Mouse (Mus musculus): ENCODE results near the gene Gpr119. TPM values are rescaled to one million over a fixed set of nuclear protein-coding genes. Genes with fewer than 3 reads are reported as not detected.

Gene Gpr119
- total RNA-seq (2014; rRNA removed), result not detected in 2 replicates
- not detected in 2 replicates for polyA plus RNA-seq (2012; rRNA removed)

GRCm38 (mm10) chrX:48674171-48674570 lies at the start of gene Gpr119:
Gene Gpr119 (minus strand): TSS chrX:48674478.
- 68% methylated on average over 4 of the region's 4 CpGs for WGBS
- Histone ChIP-seq H3K9ac (ENCODE audit: low read depth, low read length) (no peak within 1 kb of the TSS), H3K36me3 (ENCODE audit: control insufficient read depth, insufficient read depth, low read length) (no peaks in the 10 kb centered on the region), H3K27ac (replicated peaks; ENCODE audit: insufficient read depth, low read depth, low read length) (no peak within 1 kb of the TSS), H3K4me3 (ENCODE audit: insufficient read depth, low read depth, low read length) (no peak within 1 kb of the TSS), H3K4me1 (ENCODE audit: control insufficient read depth, insufficient read depth, low read length) (no peaks in the 10 kb centered on the region), H3K79me2 (ENCODE audit: control insufficient read depth, insufficient read depth, low read length) (no peaks in the 10 kb centered on the region), H3K27me3 (ENCODE audit: control insufficient read depth, insufficient read depth, low read length) (no peaks in the 10 kb centered on the region)
- DNase-seq (ENCODE audit: extremely low read depth, low read depth, low spot score), result no peak
- TF ChIP-seq POLR2A (IDR thresholded peaks at IDR 0.05; ENCODE audit: extremely low read depth, insufficient read depth, low read length), result no peak
- TF ChIP-seq CTCF (IDR thresholded peaks at IDR 0.05; ENCODE audit: low read depth, low read length), result no peak

GRCm38 (mm10) chrX:48712846-48713245 lies 38.6 kb upstream of the Gpr119 start:
- no peaks in the 10 kb centered on the region for H3K79me2 ChIP-seq (ENCODE audit: control insufficient read depth, insufficient read depth, low read length)
- no peak for DNase-seq (ENCODE audit: extremely low read depth, low read depth, low spot score)
- no peak overlapping the region for H3K9ac ChIP-seq (ENCODE audit: low read depth, low read length)
- no peaks in the 10 kb centered on the region for H3K36me3 ChIP-seq (ENCODE audit: control insufficient read depth, insufficient read depth, low read length)
- WGBS, result 93% methylated on average over 8 of the region's 8 CpGs
- no peak overlapping the region for H3K27ac ChIP-seq (replicated peaks; ENCODE audit: insufficient read depth, low read depth, low read length)
- H3K27me3 ChIP-seq (ENCODE audit: control insufficient read depth, insufficient read depth, low read length), result no peaks in the 10 kb centered on the region
- H3K4me3 ChIP-seq (ENCODE audit: insufficient read depth, low read depth, low read length), result no peak overlapping the region
- no peaks in the 10 kb centered on the region for H3K4me1 ChIP-seq (ENCODE audit: control insufficient read depth, insufficient read depth, low read length)
- no peak for TF ChIP-seq CTCF (IDR thresholded peaks at IDR 0.05; ENCODE audit: low read depth, low read length)
- TF ChIP-seq POLR2A (IDR thresholded peaks at IDR 0.05; ENCODE audit: extremely low read depth, insufficient read depth, low read length), result no peak

GRCm38 (mm10) chrX:48709701-48710100 lies 35.4 kb upstream of the Gpr119 start:
- Histone ChIP-seq H3K27ac (replicated peaks; ENCODE audit: insufficient read depth, low read depth, low read length) (no peak overlapping the region), H3K79me2 (ENCODE audit: control insufficient read depth, insufficient read depth, low read length) (no peaks in the 10 kb centered on the region), H3K4me3 (ENCODE audit: insufficient read depth, low read depth, low read length) (no peak overlapping the region), H3K27me3 (ENCODE audit: control insufficient read depth, insufficient read depth, low read length) (no peaks in the 10 kb centered on the region), H3K36me3 (ENCODE audit: control insufficient read depth, insufficient read depth, low read length) (no peaks in the 10 kb centered on the region; the same call in 1 of the 2 replicates), H3K9ac (ENCODE audit: low read depth, low read length) (no peak overlapping the region), H3K4me1 (ENCODE audit: control insufficient read depth, insufficient read depth, low read length) (no peaks in the 10 kb centered on the region)
- no peak for DNase-seq (ENCODE audit: extremely low read depth, low read depth, low spot score)
- WGBS, result 93% methylated on average over 10 of the region's 10 CpGs
- TF ChIP-seq CTCF (IDR thresholded peaks at IDR 0.05; ENCODE audit: low read depth, low read length) (no peak), POLR2A (IDR thresholded peaks at IDR 0.05; ENCODE audit: extremely low read depth, insufficient read depth, low read length) (no peak)

- no peaks in the 10 kb centered on the region for H3K27me3 ChIP-seq (ENCODE audit: control insufficient read depth, insufficient read depth, low read length)
- TF ChIP-seq CTCF (IDR thresholded peaks at IDR 0.05; ENCODE audit: low read depth, low read length) (no peak), POLR2A (IDR thresholded peaks at IDR 0.05; ENCODE audit: extremely low read depth, insufficient read depth, low read length) (no peak)
- peak; percentile 69 for DNase-seq (ENCODE audit: extremely low read depth, low read depth, low spot score)
- peaks cover 5% of the 10 kb centered on the region for H3K4me1 ChIP-seq (ENCODE audit: control insufficient read depth, insufficient read depth, low read length)
- H3K79me2 ChIP-seq (ENCODE audit: control insufficient read depth, insufficient read depth, low read length), result no peaks in the 10 kb centered on the region
- H3K4me3 ChIP-seq (ENCODE audit: insufficient read depth, low read depth, low read length), result peak within 1 kb of the TSS; percentile 85
- H3K9ac ChIP-seq (ENCODE audit: low read depth, low read length), result peak within 1 kb of the TSS; percentile 18
- H3K27ac ChIP-seq (replicated peaks; ENCODE audit: insufficient read depth, low read depth, low read length), result no peak within 1 kb of the TSS
- 0% methylated on average over 41 of the region's 42 CpGs for WGBS
- H3K36me3 ChIP-seq (ENCODE audit: control insufficient read depth, insufficient read depth, low read length), result no peaks in the 10 kb centered on the region
Measured at GRCm38 (mm10) chrX:48694864-48695371, 20.6 kb upstream of the Gpr119 start, which contains the start of gene Rbmx2. Gene Rbmx2 (plus strand): TSS chrX:48695004.

GRCm38 (mm10) chrX:48694460-48694859 lies 20.2 kb upstream of the Gpr119 start:
- Histone ChIP-seq H3K4me3 (ENCODE audit: insufficient read depth, low read depth, low read length) (peak overlapping the region; percentile 33), H3K36me3 (ENCODE audit: control insufficient read depth, insufficient read depth, low read length) (no peaks in the 10 kb centered on the region), H3K79me2 (ENCODE audit: control insufficient read depth, insufficient read depth, low read length) (no peaks in the 10 kb centered on the region), H3K27me3 (ENCODE audit: control insufficient read depth, insufficient read depth, low read length) (no peaks in the 10 kb centered on the region), H3K27ac (replicated peaks; ENCODE audit: insufficient read depth, low read depth, low read length) (no peak overlapping the region), H3K4me1 (ENCODE audit: control insufficient read depth, insufficient read depth, low read length) (peaks cover 5% of the 10 kb centered on the region), H3K9ac (ENCODE audit: low read depth, low read length) (no peak overlapping the region)
- no peak for DNase-seq (ENCODE audit: extremely low read depth, low read depth, low spot score)
- TF ChIP-seq CTCF (IDR thresholded peaks at IDR 0.05; ENCODE audit: low read depth, low read length) (no peak), POLR2A (IDR thresholded peaks at IDR 0.05; ENCODE audit: extremely low read depth, insufficient read depth, low read length) (no peak)
- WGBS, result 7% methylated on average over 6 of the region's 6 CpGs

GRCm38 (mm10) chrX:48683857-48684256 lies 9.6 kb upstream of the Gpr119 start:
- Histone ChIP-seq H3K27me3 (ENCODE audit: control insufficient read depth, insufficient read depth, low read length) (no peaks in the 10 kb centered on the region), H3K36me3 (ENCODE audit: control insufficient read depth, insufficient read depth, low read length) (no peaks in the 10 kb centered on the region), H3K4me1 (ENCODE audit: control insufficient read depth, insufficient read depth, low read length) (no peaks in the 10 kb centered on the region), H3K27ac (replicated peaks; ENCODE audit: insufficient read depth, low read depth, low read length) (no peak overlapping the region), H3K4me3 (ENCODE audit: insufficient read depth, low read depth, low read length) (no peak overlapping the region), H3K9ac (ENCODE audit: low read depth, low read length) (no peak overlapping the region), H3K79me2 (ENCODE audit: control insufficient read depth, insufficient read depth, low read length) (no peaks in the 10 kb centered on the region)
- 73% methylated on average over 5 of the region's 5 CpGs for WGBS
- no peak for DNase-seq (ENCODE audit: extremely low read depth, low read depth, low spot score)
- TF ChIP-seq CTCF (IDR thresholded peaks at IDR 0.05; ENCODE audit: low read depth, low read length) (no peak), POLR2A (IDR thresholded peaks at IDR 0.05; ENCODE audit: extremely low read depth, insufficient read depth, low read length) (no peak)
